Mouse (Mus musculus): ENCODE measurements at regions not wholly inside any gene's neighbourhood (a gene's known extent, or its start where the extent isn't known, plus 50 kb on each side); places are given as distances from the start of the nearest gene placed in this dataset.

DNA sequence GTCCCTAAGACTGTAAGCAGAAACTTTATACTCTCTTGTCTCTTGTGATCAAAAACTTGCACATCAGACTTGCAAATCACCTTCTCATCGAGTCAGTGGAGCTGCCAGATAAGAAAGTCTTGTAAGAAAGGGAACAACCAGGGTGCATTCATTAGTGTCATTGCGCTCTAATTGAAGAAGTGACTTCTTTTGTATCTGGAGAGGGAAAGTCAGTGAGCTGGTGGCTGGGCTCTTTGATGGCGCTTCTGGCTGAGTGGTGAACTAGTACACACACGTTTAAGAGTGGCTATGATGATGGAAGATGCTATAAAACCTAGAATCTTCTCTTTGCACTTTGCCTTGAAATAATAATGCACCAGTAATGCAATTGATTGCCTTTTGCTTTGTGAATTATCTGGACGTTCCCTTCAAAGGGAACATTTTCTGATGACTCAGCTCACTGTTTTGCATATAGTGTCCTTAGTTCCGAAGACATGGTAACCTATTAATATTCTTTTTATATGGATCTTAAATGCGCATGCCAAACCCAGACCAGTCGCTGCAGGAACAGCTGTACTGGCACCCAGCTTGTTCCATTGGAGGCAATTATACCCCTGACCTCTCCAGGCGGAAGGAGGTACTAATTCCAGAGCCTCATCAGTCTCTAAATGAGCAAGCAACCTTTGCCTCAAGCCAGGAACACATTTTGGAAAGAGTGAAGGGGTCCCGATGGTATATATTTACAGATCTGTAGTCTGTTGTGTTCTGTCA, 147.3 kb upstream of the Cdh6 start:
- H3K9ac ChIP-seq (ENCODE audit: low read length), result no peak overlapping the region
- no peaks in the 10 kb centered on the region for H3K9me3 ChIP-seq (ENCODE audit: control insufficient read depth, low read length)
- H3K36me3 ChIP-seq (ENCODE audit: control insufficient read depth, insufficient read depth, low read length), result no peaks in the 10 kb centered on the region
- H3K27me3 ChIP-seq (ENCODE audit: control insufficient read depth, insufficient read depth, low read length), result no peaks in the 10 kb centered on the region
- H3K4me1 ChIP-seq (ENCODE audit: control insufficient read depth, insufficient read depth, low read length), result peaks cover 9% of the 10 kb centered on the region; the same call in 1 of the 2 replicates
- no peak overlapping the region for H3K27ac ChIP-seq (ENCODE audit: low read depth, low read length)
- H3K4me3 ChIP-seq (ENCODE audit: low read depth, low read length), result no peak overlapping the region
- no peak overlapping the region for H3K4me2 ChIP-seq
- ATAC-seq (ENCODE audit: low FRiP score) (peak; percentile 59; the same call in 1 of the 2 replicates), DNase-seq (ENCODE audit: low spot score, missing footprints) (peak; percentile 86)
- WGBS, result 37% methylated on average over 10 of the region's 10 CpGs

DNA sequence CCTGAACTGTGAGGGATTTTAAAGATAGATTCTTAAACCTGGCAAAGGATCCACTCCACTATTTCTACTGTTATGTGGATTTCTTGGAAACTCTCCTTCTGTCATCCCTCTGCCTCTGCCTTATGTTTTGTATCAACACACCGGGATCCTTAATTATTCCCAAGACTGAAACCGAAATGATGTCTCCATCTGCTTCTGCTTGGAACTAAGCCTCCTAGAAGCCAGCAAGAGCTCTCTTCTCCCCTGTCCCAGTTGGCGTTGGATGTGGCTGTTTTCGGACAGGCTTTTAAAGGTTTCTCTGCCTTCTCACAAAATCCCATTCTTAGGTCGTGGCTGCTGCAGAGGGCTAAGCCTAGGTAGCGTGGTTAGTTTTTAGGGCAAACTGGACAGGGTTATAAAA, 131.1 kb upstream of the Cdh6 start:
- ATAC-seq (ENCODE audit: low FRiP score), result no peak
- no peaks in the 10 kb centered on the region for H3K4me1 ChIP-seq (ENCODE audit: control insufficient read depth, insufficient read depth, low read length)
- WGBS, result 89% methylated on average over 6 of the region's 6 CpGs
- no peaks in the 10 kb centered on the region for H3K9me3 ChIP-seq (ENCODE audit: control insufficient read depth, low read length)
- no peaks in the 10 kb centered on the region for H3K27me3 ChIP-seq (ENCODE audit: control insufficient read depth, insufficient read depth, low read length)
- no peak overlapping the region for H3K9ac ChIP-seq (ENCODE audit: low read length)
- no peak overlapping the region for H3K4me3 ChIP-seq (ENCODE audit: low read depth, low read length)
- H3K27ac ChIP-seq (ENCODE audit: low read depth, low read length), result no peak overlapping the region
- DNase-seq (ENCODE audit: low spot score, missing footprints), result no peak
- no peaks in the 10 kb centered on the region for H3K36me3 ChIP-seq (ENCODE audit: control insufficient read depth, insufficient read depth, low read length)
- H3K4me2 ChIP-seq, result no peak overlapping the region

DNA sequence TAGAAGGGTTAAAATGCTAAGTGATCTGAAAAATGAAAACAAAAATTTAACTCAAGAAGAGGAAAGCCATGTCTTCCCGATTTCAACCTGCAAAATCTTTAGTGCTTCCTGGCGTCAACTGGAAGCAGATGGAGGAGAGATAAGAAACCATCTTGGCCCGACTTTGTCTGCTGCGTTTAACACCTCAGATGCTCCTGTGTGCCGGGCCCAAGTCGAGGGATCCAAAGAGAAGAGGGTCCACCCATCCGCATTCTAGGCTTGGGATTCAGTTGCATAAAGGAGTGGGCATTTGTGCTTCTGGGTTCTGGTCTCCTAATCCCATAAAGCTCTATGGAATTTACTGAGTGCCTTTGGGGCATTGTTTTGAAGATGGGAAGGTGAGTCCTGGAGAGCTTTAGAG, 130.0 kb upstream of the Cdh6 start:
- H3K27ac ChIP-seq (ENCODE audit: low read depth, low read length), result no peak overlapping the region
- no peak overlapping the region for H3K4me3 ChIP-seq (ENCODE audit: low read depth, low read length)
- no peak for DNase-seq (ENCODE audit: low spot score, missing footprints)
- WGBS, result 90% methylated on average over 7 of the region's 7 CpGs
- no peaks in the 10 kb centered on the region for H3K27me3 ChIP-seq (ENCODE audit: control insufficient read depth, insufficient read depth, low read length)
- no peak overlapping the region for H3K4me2 ChIP-seq
- no peaks in the 10 kb centered on the region for H3K4me1 ChIP-seq (ENCODE audit: control insufficient read depth, insufficient read depth, low read length)
- no peak for ATAC-seq (ENCODE audit: low FRiP score)
- H3K9ac ChIP-seq (ENCODE audit: low read length), result no peak overlapping the region
- no peaks in the 10 kb centered on the region for H3K36me3 ChIP-seq (ENCODE audit: control insufficient read depth, insufficient read depth, low read length)
- no peaks in the 10 kb centered on the region for H3K9me3 ChIP-seq (ENCODE audit: control insufficient read depth, low read length)

DNA sequence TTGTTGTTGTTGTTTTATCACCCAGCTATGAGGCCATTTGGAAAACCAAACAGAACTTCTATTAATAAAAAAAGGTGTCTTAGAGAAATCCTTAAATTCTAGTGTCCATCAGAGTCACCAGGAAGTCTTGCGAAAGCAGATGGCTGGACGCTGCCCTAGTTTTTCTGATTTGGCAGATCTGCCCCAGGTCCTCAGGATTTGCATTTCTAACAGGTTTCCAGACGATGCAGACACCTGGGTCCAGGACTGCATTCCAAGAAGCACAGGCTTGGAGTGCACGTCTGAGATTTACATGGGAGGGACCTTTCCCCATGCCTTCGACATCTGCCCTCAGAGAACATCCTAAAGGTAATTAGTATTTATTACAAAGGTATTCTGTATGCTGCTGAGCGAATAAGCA, 129.2 kb upstream of the Cdh6 start:
- Histone ChIP-seq H3K36me3 (ENCODE audit: control insufficient read depth, insufficient read depth, low read length) (no peaks in the 10 kb centered on the region), H3K4me2 (no peak overlapping the region), H3K4me3 (ENCODE audit: low read depth, low read length) (no peak overlapping the region), H3K27ac (ENCODE audit: low read depth, low read length) (no peak overlapping the region), H3K4me1 (ENCODE audit: control insufficient read depth, insufficient read depth, low read length) (no peaks in the 10 kb centered on the region), H3K27me3 (ENCODE audit: control insufficient read depth, insufficient read depth, low read length) (no peaks in the 10 kb centered on the region), H3K9me3 (ENCODE audit: control insufficient read depth, low read length) (no peaks in the 10 kb centered on the region), H3K9ac (ENCODE audit: low read length) (no peak overlapping the region)
- ATAC-seq (ENCODE audit: low FRiP score), result no peak
- 85% methylated on average over 6 of the region's 6 CpGs for WGBS
- no peak for DNase-seq (ENCODE audit: low spot score, missing footprints)

DNA sequence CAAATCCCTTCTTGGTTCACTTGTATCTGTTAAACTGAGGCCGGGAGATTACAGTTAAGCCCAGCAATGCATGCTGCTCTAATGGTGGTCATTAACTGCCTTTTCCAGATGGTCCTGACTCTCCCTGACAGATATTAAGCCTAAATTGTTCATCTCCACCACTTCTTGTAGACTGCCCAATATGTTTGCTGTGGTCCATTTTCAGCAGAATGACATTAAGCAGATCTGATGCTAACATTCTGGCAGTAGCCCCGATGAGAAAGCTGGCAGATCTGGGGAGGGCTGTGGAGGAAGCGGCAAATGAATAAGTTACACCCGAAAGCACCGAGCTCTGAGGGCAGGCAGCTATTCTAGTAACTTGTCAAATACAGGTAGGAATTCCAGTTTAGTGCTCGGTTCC, 123.5 kb upstream of the Cdh6 start:
- ATAC-seq (ENCODE audit: low FRiP score) (no peak), DNase-seq (ENCODE audit: low spot score, missing footprints) (no peak)
- Histone ChIP-seq H3K27ac (ENCODE audit: low read depth, low read length) (no peak overlapping the region), H3K4me2 (no peak overlapping the region), H3K9ac (ENCODE audit: low read length) (no peak overlapping the region), H3K4me1 (ENCODE audit: control insufficient read depth, insufficient read depth, low read length) (peaks cover 2% of the 10 kb centered on the region; the same call in 1 of the 2 replicates), H3K36me3 (ENCODE audit: control insufficient read depth, insufficient read depth, low read length) (no peaks in the 10 kb centered on the region), H3K27me3 (ENCODE audit: control insufficient read depth, insufficient read depth, low read length) (no peaks in the 10 kb centered on the region), H3K4me3 (ENCODE audit: low read depth, low read length) (no peak overlapping the region), H3K9me3 (ENCODE audit: control insufficient read depth, low read length) (no peaks in the 10 kb centered on the region)
- 62% methylated on average over 6 of the region's 6 CpGs for WGBS

DNA sequence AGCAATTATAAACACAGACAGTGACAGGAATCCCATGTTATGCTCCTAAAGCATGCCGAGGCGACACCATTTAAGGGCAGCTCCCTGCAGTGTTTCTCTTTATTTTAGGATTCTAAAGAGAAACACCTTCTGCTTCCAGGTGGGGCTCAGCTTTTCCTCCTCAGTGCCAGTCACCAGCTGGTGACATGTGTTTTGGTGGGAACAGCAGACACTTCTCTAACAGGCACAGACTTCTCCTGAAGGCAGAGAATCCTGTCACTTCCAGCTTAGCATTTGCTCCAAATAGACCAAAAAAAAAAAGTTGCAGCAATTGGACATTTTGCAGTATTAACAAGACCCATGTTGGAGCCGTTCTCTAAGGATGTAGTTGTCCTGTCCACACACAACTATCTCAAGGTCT, 115.6 kb upstream of the Cdh6 start:
- WGBS, result 84% methylated on average over 3 of the region's 3 CpGs
- H3K9me3 ChIP-seq (ENCODE audit: control insufficient read depth, low read length), result no peaks in the 10 kb centered on the region

DNA sequence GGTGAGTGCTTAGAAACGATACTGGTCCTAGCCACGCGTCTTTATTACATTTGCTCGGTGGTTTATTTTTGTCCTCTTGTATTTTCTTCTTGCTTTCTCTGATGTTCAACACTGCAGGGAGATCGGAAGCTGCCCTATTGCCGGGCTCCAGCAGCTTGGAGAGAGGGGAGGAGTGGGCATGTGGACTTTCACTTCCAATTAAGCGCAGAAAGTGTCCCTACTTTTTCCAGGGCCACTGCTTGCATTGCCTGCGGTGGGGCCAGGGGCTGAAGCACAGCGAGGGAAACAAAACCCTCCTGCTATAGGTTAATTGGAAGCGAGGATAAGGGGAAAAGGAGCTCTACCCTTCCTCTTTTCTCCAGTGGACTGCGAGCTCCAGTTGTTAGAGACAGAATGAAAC, 114.4 kb upstream of the Cdh6 start:
- no peaks in the 10 kb centered on the region for H3K36me3 ChIP-seq (ENCODE audit: control insufficient read depth, insufficient read depth, low read length)
- no peaks in the 10 kb centered on the region for H3K27me3 ChIP-seq (ENCODE audit: control insufficient read depth, insufficient read depth, low read length)
- no peak overlapping the region for H3K4me2 ChIP-seq
- WGBS, result 58% methylated on average over 11 of the region's 11 CpGs
- H3K27ac ChIP-seq (ENCODE audit: low read depth, low read length), result no peak overlapping the region
- no peak overlapping the region for H3K4me3 ChIP-seq (ENCODE audit: low read depth, low read length)
- ATAC-seq (ENCODE audit: low FRiP score) (no peak), DNase-seq (ENCODE audit: low spot score, missing footprints) (no peak)
- H3K4me1 ChIP-seq (ENCODE audit: control insufficient read depth, insufficient read depth, low read length), result no peaks in the 10 kb centered on the region
- H3K9ac ChIP-seq (ENCODE audit: low read length), result no peak overlapping the region
- H3K9me3 ChIP-seq (ENCODE audit: control insufficient read depth, low read length), result no peaks in the 10 kb centered on the region

More for the DNA sequence above, 115.6 kb upstream of the Cdh6 start:
- Histone ChIP-seq H3K4me2 (no peak overlapping the region), H3K36me3 (ENCODE audit: control insufficient read depth, insufficient read depth, low read length) (no peaks in the 10 kb centered on the region), H3K27ac (ENCODE audit: low read depth, low read length) (no peak overlapping the region), H3K4me3 (ENCODE audit: low read depth, low read length) (no peak overlapping the region), H3K9ac (ENCODE audit: low read length) (no peak overlapping the region), H3K27me3 (ENCODE audit: control insufficient read depth, insufficient read depth, low read length) (no peaks in the 10 kb centered on the region), H3K4me1 (ENCODE audit: control insufficient read depth, insufficient read depth, low read length) (no peaks in the 10 kb centered on the region)
- no peak for ATAC-seq (ENCODE audit: low FRiP score)
- DNase-seq (ENCODE audit: low spot score, missing footprints), result no peak

DNA sequence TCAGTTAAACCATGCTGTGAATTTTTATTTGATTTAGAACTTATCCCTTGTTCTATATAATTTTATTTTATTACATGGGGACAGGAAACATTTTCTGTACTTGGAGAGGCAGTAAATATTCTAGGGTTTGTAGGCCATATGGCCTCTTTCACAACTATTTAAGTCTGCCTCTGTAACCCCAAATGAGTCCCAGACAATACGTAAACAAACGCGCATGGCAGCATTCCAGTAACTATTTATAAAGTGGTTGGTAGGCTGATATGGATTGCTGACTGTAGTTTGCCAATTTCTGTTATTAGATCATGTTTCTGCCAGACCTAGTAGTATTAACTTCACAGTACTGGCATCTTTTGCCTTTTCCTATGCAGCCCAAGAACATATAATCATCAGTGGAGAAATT, 111.9 kb upstream of the Cdh6 start:
- Histone ChIP-seq H3K36me3 (ENCODE audit: control insufficient read depth, insufficient read depth, low read length) (no peaks in the 10 kb centered on the region), H3K9ac (ENCODE audit: low read length) (no peak overlapping the region), H3K4me3 (ENCODE audit: low read depth, low read length) (no peak overlapping the region), H3K4me1 (ENCODE audit: control insufficient read depth, insufficient read depth, low read length) (no peaks in the 10 kb centered on the region), H3K4me2 (no peak overlapping the region), H3K27me3 (ENCODE audit: control insufficient read depth, insufficient read depth, low read length) (no peaks in the 10 kb centered on the region), H3K27ac (ENCODE audit: low read depth, low read length) (no peak overlapping the region), H3K9me3 (ENCODE audit: control insufficient read depth, low read length) (no peaks in the 10 kb centered on the region)
- DNase-seq (ENCODE audit: low spot score, missing footprints) (no peak), ATAC-seq (ENCODE audit: low FRiP score) (no peak)
- WGBS, result 85% methylated on average over 3 of the region's 3 CpGs

DNA sequence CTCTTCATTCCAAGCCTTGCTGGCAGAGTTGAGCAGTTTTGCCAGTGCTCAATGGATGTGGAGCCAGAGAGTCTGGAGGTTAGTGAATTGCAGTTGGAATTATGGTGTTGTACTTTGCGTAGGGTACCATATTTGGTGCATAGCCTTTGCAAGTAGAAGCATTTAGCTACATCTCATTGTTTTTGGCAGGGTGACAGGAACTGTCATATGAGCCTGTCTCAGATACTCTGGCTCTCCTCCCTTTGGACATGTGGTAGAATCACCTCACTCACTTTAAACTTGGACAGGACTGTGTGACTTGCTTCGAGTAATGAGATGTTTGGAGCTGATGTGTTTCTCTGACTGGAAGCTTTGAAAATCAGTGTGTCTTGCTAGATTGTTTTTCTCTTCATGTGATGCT, 110.7 kb upstream of the Cdh6 start:
- DNase-seq (ENCODE audit: low spot score, missing footprints) (no peak), ATAC-seq (ENCODE audit: low FRiP score) (no peak)
- Histone ChIP-seq H3K36me3 (ENCODE audit: control insufficient read depth, insufficient read depth, low read length) (no peaks in the 10 kb centered on the region), H3K4me1 (ENCODE audit: control insufficient read depth, insufficient read depth, low read length) (no peaks in the 10 kb centered on the region), H3K27me3 (ENCODE audit: control insufficient read depth, insufficient read depth, low read length) (no peaks in the 10 kb centered on the region), H3K9me3 (ENCODE audit: control insufficient read depth, low read length) (no peaks in the 10 kb centered on the region), H3K9ac (ENCODE audit: low read length) (no peak overlapping the region), H3K4me2 (no peak overlapping the region), H3K4me3 (ENCODE audit: low read depth, low read length) (no peak overlapping the region), H3K27ac (ENCODE audit: low read depth, low read length) (no peak overlapping the region)
- 90% methylated on average over 2 of the region's 2 CpGs for WGBS

All from midbrain, embryonic 11.5 days (tissue).